Mouse (Mus musculus) limb, embryonic 11.5 days (tissue): ENCODE measurements at regions not wholly inside any gene's neighbourhood (a gene's known extent, or its start where the extent isn't known, plus 50 kb on each side); places are given as distances from the start of the nearest gene placed in this dataset.

ENCODE experiments used
- ATAC-seq: fragments of 200-750 bp; cut with Nextera tagmentation; 2 replicates; pipeline ENCODE4 v1.8.0; 2017; ENCODE audit warnings: low read depth; ENCODE audit not compliant: insufficient number of reproducible peaks, low FRiP score, low TSS enrichment
- DNase-seq: peaks from one replicate; pipeline ENCODE4 v3.0.0-alpha.2; 2015; ENCODE audit warnings: low spot score
- H3K27ac ChIP-seq: fragments of 300-500 bp; sonication (generic); replicated peaks from 2 replicates; pipeline ENCODE4 v1.5.1; 2014; ENCODE audit warnings: low read depth, mild to moderate bottlenecking, low read length
- H3K27me3 ChIP-seq: fragments of 300-500 bp; sonication (generic); 2 replicates; pipeline ENCODE4 v1.6.1; 2014; ENCODE audit warnings: mild to moderate bottlenecking, low read length, mixed read lengths; ENCODE audit not compliant: control insufficient read depth, insufficient read depth
- H3K36me3 ChIP-seq: fragments of 300-500 bp; sonication (generic); 2 replicates; pipeline ENCODE4 v1.6.1; 2014; ENCODE audit warnings: mild to moderate bottlenecking, low read length, moderate library complexity, mixed read lengths; ENCODE audit not compliant: control insufficient read depth, insufficient read depth
- H3K4me1 ChIP-seq: fragments of 300-500 bp; sonication (generic); 2 replicates; pipeline ENCODE4 v1.6.1; 2014; ENCODE audit warnings: low read length, mixed read lengths; ENCODE audit not compliant: control insufficient read depth, insufficient read depth
- H3K4me2 ChIP-seq: fragments of 300-500 bp; sonication (generic); 2 replicates; pipeline ENCODE4 v1.6.1; 2014; ENCODE audit warnings: low read depth, mild to moderate bottlenecking, moderate library complexity; ENCODE audit not compliant: severe bottlenecking
- H3K4me3 ChIP-seq: fragments of 300-500 bp; sonication (generic); 2 replicates; pipeline ENCODE4 v1.5.1; 2014; ENCODE audit warnings: low read depth, low read length
- H3K9ac ChIP-seq: fragments of 300-500 bp; sonication (generic); 2 replicates; pipeline ENCODE4 v1.6.1; 2014; ENCODE audit warnings: mild to moderate bottlenecking, low read length
- H3K9me3 ChIP-seq: fragments of 300-500 bp; sonication (generic); 2 replicates; pipeline ENCODE4 v1.6.1; 2016; ENCODE audit warnings: low read length; ENCODE audit not compliant: control insufficient read depth
- WGBS: fragments of 180-500 bp; shearing (Covaris S2); extraction: QIAGEN DNeasy Blood & Tissue Kit; methylation state at CpG from one replicate; pipeline ENCODE4 v1.1.7; 2014; 5-methylcytosine and 5-hydroxymethylcytosine counted together

- Histone ChIP-seq H3K4me3 (no peak overlapping the region), H3K27ac (no peak overlapping the region), H3K4me2 (no peak overlapping the region), H3K9me3 (no peaks in the 10 kb centered on the region), H3K36me3 (no peaks in the 10 kb centered on the region), H3K4me1 (peaks cover 9% of the 10 kb centered on the region; the same call in 1 of the 2 replicates), H3K27me3 (no peaks in the 10 kb centered on the region), H3K9ac (no peak overlapping the region)
- ATAC-seq, result no peak
- DNase-seq, result no peak
- 81% methylated on average over 3 of the region's 3 CpGs for WGBS
These were observed 59.8 kb upstream of the Haao start for GRCm38 (mm10) chr17:83907538-83907937.

DNA sequence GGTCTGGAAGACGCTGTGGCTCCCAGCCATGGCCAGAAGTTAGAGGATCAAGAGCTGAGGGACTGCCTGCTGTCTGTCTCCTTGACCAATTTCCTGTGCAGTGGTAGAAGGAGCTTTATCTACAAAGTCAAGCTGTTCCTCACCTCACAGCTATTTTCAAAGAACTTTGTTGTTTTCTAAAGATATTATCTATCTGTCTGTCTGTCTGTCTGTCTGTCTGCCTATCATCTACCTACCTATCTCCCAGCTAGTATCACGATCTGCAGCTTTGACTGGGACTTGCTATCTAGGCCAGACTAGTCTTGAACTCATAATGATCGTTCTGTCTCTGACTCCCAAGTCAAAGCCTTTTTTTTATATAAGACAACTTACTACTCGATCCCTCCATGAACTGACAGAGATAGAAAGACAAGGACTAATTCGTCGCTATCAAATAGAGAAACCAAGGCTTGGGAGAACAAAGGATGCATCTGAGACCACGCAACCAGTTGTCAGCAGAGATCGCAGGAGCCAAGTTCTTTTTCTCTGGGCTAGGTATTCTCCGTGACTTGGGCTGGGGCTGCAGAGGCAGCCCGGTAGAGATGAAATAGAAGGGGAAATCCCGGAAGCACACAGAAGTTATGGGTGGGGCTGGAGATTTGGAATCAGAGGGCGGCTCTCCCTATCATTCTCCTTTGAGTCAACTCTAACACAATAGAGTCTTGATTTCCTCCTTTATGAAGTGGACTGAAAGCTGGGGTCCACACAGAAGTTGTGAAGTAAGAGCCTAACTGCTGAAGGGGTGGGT lies 59.2 kb upstream of the Haao start:
- Histone ChIP-seq H3K9ac (no peak overlapping the region), H3K27ac (no peak overlapping the region), H3K9me3 (no peaks in the 10 kb centered on the region), H3K4me1 (peaks cover 15% of the 10 kb centered on the region), H3K27me3 (no peaks in the 10 kb centered on the region), H3K4me3 (no peak overlapping the region), H3K36me3 (no peaks in the 10 kb centered on the region), H3K4me2 (no peak overlapping the region)
- no peak for DNase-seq
- 85% methylated on average over 12 of the region's 12 CpGs for WGBS
- no peak for ATAC-seq

DNA sequence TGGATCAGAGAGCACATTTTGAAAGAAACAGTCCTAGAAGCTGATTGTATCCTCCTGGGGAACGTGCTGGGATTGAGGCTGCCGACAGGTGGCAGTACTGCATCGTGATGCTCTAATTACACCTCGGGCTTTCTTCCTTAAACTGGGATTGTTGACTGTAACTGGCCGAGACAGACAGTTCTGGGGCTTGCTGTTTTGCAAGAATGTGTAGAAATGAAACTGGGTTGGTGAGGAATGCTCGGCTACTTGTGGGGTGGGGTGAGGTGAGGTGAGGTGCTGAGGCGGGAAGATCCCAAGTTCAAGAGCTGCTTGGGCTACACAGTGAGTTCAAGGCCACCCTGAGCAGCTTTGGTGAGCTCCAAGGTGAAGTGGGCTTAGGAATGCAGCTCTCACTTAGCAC lies 55.7 kb upstream of the Haao start:
- 2% methylated on average over 7 of the region's 7 CpGs for WGBS
- Histone ChIP-seq H3K27ac (no peak overlapping the region), H3K4me1 (peaks cover 22% of the 10 kb centered on the region), H3K9me3 (no peaks in the 10 kb centered on the region), H3K4me2 (no peak overlapping the region), H3K36me3 (no peaks in the 10 kb centered on the region), H3K27me3 (no peaks in the 10 kb centered on the region), H3K9ac (no peak overlapping the region), H3K4me3 (no peak overlapping the region)
- DNase-seq (peak; percentile 93), ATAC-seq (0 out of 2 replicates have a peak, but pooled peaks have one; percentile 33)

GRCm38 (mm10) chr17:83902523-83902922 lies 54.8 kb upstream of the Haao start:
- no peak overlapping the region for H3K4me3 ChIP-seq
- H3K4me1 ChIP-seq, result peaks cover 29% of the 10 kb centered on the region
- WGBS, result 37% methylated on average over 3 of the region's 3 CpGs
- peak overlapping the region; percentile 30; the same call in 1 of the 2 replicates for H3K27ac ChIP-seq
- H3K4me2 ChIP-seq, result no peak overlapping the region
- no peak overlapping the region for H3K9ac ChIP-seq
- no peak for ATAC-seq
- H3K27me3 ChIP-seq, result no peaks in the 10 kb centered on the region
- H3K36me3 ChIP-seq, result no peaks in the 10 kb centered on the region
- DNase-seq, result peak; percentile 51
- H3K9me3 ChIP-seq, result no peaks in the 10 kb centered on the region

- Histone ChIP-seq H3K36me3 (no peaks in the 10 kb centered on the region), H3K27me3 (no peaks in the 10 kb centered on the region), H3K27ac (no peak overlapping the region; the same call in none of the 2 replicates), H3K4me3 (no peak overlapping the region), H3K4me1 (peaks cover 33% of the 10 kb centered on the region), H3K9ac (0 out of 2 replicates have a peak overlapping the region, but pooled peaks have one; percentile 30), H3K4me2 (no peak overlapping the region), H3K9me3 (no peaks in the 10 kb centered on the region)
- DNase-seq (peak; percentile 43), ATAC-seq (no peak)
- WGBS, result 14% methylated on average over 6 of the region's 6 CpGs
These were observed 54.3 kb upstream of the Haao start for GRCm38 (mm10) chr17:83902091-83902490.

DNA sequence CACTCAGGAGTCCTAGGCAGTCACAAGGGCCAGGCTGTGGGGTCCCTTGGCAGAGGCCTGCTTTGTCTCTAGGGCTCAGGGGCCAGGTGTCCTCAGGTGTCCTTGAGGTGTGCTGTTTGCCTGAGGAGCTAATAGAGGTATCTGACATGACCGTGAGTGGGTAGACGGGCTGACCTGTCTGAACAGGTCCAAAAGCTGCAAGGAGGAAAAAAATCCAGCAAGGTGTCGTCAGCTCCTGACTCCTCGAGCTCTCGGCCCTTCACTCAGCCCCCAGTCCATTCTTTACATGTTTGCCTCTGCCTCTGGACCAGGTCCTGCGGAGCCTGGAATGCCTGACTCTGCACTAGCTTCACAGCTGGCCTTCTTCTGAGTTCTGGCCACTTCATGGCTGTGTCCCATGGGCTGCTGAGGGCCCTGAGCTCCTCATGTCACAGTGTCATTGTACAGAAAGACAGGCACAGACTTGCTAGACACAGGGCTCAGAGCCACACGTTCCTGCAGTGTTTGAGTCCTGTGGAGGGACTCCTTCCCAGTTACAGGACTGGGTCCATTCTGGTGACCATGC lies 51.9 kb upstream of the Haao start:
- WGBS, result 72% methylated on average over 7 of the region's 7 CpGs
- Histone ChIP-seq H3K4me3 (no peak overlapping the region), H3K27ac (no peak overlapping the region; the same call in 1 of the 2 replicates), H3K27me3 (no peaks in the 10 kb centered on the region), H3K4me2 (no peak overlapping the region), H3K36me3 (no peaks in the 10 kb centered on the region), H3K9me3 (no peaks in the 10 kb centered on the region), H3K4me1 (peaks cover 51% of the 10 kb centered on the region), H3K9ac (no peak overlapping the region)
- ATAC-seq (no peak; the same call in 1 of the 2 replicates), DNase-seq (no peak)

DNA sequence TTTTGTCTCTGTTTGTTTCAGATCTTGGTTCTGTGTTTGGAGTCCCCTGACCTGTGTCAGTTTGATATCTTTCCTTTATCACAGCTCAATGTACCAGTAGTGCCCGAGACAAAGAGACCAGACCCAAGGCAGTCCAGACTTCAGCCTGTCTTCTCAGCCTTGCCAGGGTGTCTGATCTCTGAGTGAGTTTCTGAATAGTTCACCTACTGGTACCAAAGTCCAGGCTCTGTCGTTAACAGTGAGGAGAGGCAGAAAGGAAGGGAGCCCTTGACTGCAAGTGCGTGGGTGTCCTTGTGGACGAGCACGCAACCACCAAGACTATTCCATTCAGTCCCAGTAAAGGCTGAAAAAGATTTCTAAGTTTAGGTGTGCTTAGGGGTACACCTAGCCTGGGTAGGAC lies 50.8 kb upstream of the Haao start:
- H3K9ac ChIP-seq, result no peak overlapping the region
- H3K9me3 ChIP-seq, result no peaks in the 10 kb centered on the region
- no peaks in the 10 kb centered on the region for H3K36me3 ChIP-seq
- no peak overlapping the region for H3K27ac ChIP-seq
- H3K4me3 ChIP-seq, result no peak overlapping the region
- DNase-seq, result no peak
- no peak for ATAC-seq
- no peaks in the 10 kb centered on the region for H3K27me3 ChIP-seq
- H3K4me1 ChIP-seq, result peaks cover 49% of the 10 kb centered on the region
- no peak overlapping the region for H3K4me2 ChIP-seq
- WGBS, result 96% methylated on average over 5 of the region's 5 CpGs
